Mouse (Mus musculus): ENCODE data around the gene Ppp2r3c. TPM values are rescaled to one million over a fixed set of nuclear protein-coding genes. Genes with fewer than 3 reads are reported as not detected.
"Not testable (repeated sequence)": the region's sequence is repeated elsewhere in the genome, so short reads cannot be mapped to it uniquely, and the experiment has no call there.

The Ppp2r3c gene
- total RNA-seq, 1 experiment: 11.7 TPM

DNA sequence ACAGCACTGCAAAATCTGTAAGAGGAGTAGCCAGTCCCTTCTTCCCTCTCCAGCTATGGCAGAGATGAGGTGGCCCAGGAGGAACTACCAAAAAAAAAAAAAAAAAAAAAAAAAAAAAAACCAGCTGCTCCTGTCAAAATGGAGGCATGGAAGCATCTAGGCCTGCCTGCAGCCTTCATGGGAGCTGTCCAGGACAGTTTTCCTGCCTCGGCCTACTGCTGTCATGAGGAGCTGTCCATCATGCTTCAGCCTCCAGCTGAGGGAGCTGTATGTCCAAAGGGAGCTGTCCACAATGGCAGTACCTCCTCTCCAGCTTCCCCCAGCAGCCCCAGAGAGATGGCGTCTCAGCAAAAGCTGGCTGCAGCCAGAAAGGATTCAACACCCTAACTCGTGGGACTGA is 30.6 kb downstream of the Ppp2r3c start:
- Histone ChIP-seq H3K27ac (ENCODE audit: insufficient read depth, low read depth, low read length, poor library complexity, severe bottlenecking) (no peak overlapping the region), H3K9me3 (ENCODE audit: control insufficient read depth, insufficient read depth, low read depth, low read length) (no peaks in the 10 kb centered on the region), H3K9ac (ENCODE audit: insufficient read depth, low read depth, low read length, poor library complexity, severe bottlenecking) (no peak overlapping the region), H3K4me3 (ENCODE audit: insufficient read depth in 1 of 2, low read depth in 1 of 2, low read length in 2 of 2, poor library complexity in 1 of 2, severe bottlenecking in 1 of 2) (no peak overlapping the region), H3K36me3 (ENCODE audit: control insufficient read depth, insufficient read depth, low read length, poor library complexity, severe bottlenecking) (no peaks in the 10 kb centered on the region), H3K4me1 (ENCODE audit: control insufficient read depth in 2 of 2, insufficient read depth in 2 of 2, low read length in 2 of 2, poor library complexity in 1 of 2) (no peaks in the 10 kb centered on the region)
- peak; percentile 54 for DNase-seq (ENCODE audit: low read depth, low spot score)
- in situ Hi-C loops (cut with MboI; ENCODE audit: low sequenced_read_pairs in 2 of 2, unreplicated experiment in 2 of 2): no loop called here
- no peak for TF ChIP-seq ZC3H11A (IDR thresholded peaks at IDR 0.05; ENCODE audit: borderline replicate concordance, low read depth, low read length)
- TF ChIP-seq ZNF384 (IDR thresholded peaks at IDR 0.05; ENCODE audit: low read depth, low read length): peak; percentile 97
- TF ChIP-seq HCFC1 (IDR thresholded peaks at IDR 0.05; ENCODE audit: borderline replicate concordance, insufficient read depth, low read length): peak; percentile 44; the same call in 1 of the 2 replicates
- no peak for TF ChIP-seq MAFK (IDR thresholded peaks at IDR 0.05; ENCODE audit: insufficient read depth, low read depth, low read length)
- no peak for TF ChIP-seq CHD2 (IDR thresholded peaks at IDR 0.05; ENCODE audit: low read depth, low read length)

DNA sequence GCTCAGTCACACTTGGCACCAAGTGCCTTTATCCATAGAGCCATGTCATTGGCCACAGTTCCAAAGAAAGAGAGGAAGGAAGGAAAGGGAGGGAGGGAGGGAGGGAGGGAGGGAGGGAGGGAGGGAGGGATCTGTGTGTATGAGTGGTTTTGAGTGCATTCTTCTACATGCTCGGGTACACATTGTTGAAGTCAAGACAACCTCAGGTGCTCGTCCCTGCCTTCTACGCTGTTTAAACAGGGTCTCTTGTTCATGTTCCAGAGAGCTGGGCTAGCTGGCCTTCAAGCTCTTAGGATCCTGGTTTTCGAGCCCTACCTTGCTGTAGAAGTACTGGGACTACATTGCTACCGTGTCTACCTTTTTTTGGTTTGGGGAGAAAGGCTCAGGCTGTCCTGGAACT is 39.4 kb downstream of the Ppp2r3c start:
- H3K4me1 ChIP-seq (ENCODE audit: control insufficient read depth in 2 of 2, insufficient read depth in 2 of 2, low read length in 2 of 2, poor library complexity in 1 of 2); DNase-seq (ENCODE audit: low read depth, low spot score); H3K4me3 ChIP-seq (ENCODE audit: insufficient read depth in 1 of 2, low read depth in 1 of 2, low read length in 2 of 2, poor library complexity in 1 of 2, severe bottlenecking in 1 of 2); H3K9ac ChIP-seq (ENCODE audit: insufficient read depth, low read depth, low read length, poor library complexity, severe bottlenecking); H3K36me3 ChIP-seq (ENCODE audit: control insufficient read depth, insufficient read depth, low read length, poor library complexity, severe bottlenecking); H3K27ac ChIP-seq (ENCODE audit: insufficient read depth, low read depth, low read length, poor library complexity, severe bottlenecking); in situ Hi-C loops (cut with MboI; ENCODE audit: low sequenced_read_pairs in 2 of 2, unreplicated experiment in 2 of 2); H3K9me3 ChIP-seq (ENCODE audit: control insufficient read depth, insufficient read depth, low read depth, low read length): not testable (repeated sequence)

GRCm38 (mm10) chr12:55261950-55262349 is 40.8 kb downstream of the Ppp2r3c start:
- H3K27ac ChIP-seq (ENCODE audit: insufficient read depth, low read depth, low read length, poor library complexity, severe bottlenecking); in situ Hi-C loops (cut with MboI; ENCODE audit: low sequenced_read_pairs in 2 of 2, unreplicated experiment in 2 of 2); H3K9me3 ChIP-seq (ENCODE audit: control insufficient read depth, insufficient read depth, low read depth, low read length); H3K9ac ChIP-seq (ENCODE audit: insufficient read depth, low read depth, low read length, poor library complexity, severe bottlenecking); H3K36me3 ChIP-seq (ENCODE audit: control insufficient read depth, insufficient read depth, low read length, poor library complexity, severe bottlenecking); DNase-seq (ENCODE audit: low read depth, low spot score); H3K4me1 ChIP-seq (ENCODE audit: control insufficient read depth in 2 of 2, insufficient read depth in 2 of 2, low read length in 2 of 2, poor library complexity in 1 of 2); H3K4me3 ChIP-seq (ENCODE audit: insufficient read depth in 1 of 2, low read depth in 1 of 2, low read length in 2 of 2, poor library complexity in 1 of 2, severe bottlenecking in 1 of 2): not testable (repeated sequence)

DNA sequence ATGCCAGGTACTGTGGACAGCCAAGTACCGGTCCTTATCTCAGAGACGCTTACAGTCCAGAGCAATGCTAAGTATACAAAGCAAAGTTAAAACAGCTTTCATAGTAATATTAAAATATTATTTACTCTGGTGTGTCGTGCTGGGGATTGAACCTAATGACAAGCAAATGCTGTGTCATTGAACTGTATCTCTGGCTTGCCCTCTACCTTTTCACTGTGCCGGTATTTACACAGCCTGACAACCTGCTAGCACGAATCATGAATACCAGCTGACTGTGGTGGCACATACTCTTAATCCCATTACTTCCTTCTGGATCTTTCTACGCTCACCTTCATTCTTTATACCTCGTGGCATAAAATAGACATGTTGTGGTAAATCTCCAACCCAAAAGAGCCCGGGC is 60.6 kb downstream of the Ppp2r3c start:
- H3K9me3 ChIP-seq (ENCODE audit: control insufficient read depth, insufficient read depth, low read depth, low read length); H3K9ac ChIP-seq (ENCODE audit: insufficient read depth, low read depth, low read length, poor library complexity, severe bottlenecking); H3K4me3 ChIP-seq (ENCODE audit: insufficient read depth in 1 of 2, low read depth in 1 of 2, low read length in 2 of 2, poor library complexity in 1 of 2, severe bottlenecking in 1 of 2); DNase-seq (ENCODE audit: low read depth, low spot score); H3K27ac ChIP-seq (ENCODE audit: insufficient read depth, low read depth, low read length, poor library complexity, severe bottlenecking); in situ Hi-C loops (cut with MboI; ENCODE audit: low sequenced_read_pairs in 2 of 2, unreplicated experiment in 2 of 2); H3K4me1 ChIP-seq (ENCODE audit: control insufficient read depth in 2 of 2, insufficient read depth in 2 of 2, low read length in 2 of 2, poor library complexity in 1 of 2); H3K36me3 ChIP-seq (ENCODE audit: control insufficient read depth, insufficient read depth, low read length, poor library complexity, severe bottlenecking): not testable (repeated sequence)

DNA sequence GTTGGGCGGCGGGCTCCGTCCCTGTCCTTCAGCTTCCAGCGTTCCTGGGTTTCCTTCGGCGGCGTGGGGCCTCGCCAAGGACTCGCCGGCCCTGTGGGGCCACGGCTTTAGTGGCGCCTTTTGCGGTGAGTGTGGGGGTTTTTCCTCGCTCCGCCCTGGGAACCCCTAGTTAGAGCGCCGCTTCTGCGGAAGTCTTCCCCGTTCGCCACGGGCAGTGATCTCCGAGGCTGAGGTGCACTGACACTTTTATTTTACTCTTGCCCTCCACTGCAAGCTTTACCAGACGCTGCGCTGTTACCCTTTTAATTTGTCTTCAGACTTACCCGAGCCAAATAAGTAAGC is 72.3 kb downstream of the Ppp2r3c start:
- H3K27ac ChIP-seq (ENCODE audit: insufficient read depth, low read depth, low read length, poor library complexity, severe bottlenecking); H3K36me3 ChIP-seq (ENCODE audit: control insufficient read depth, insufficient read depth, low read length, poor library complexity, severe bottlenecking); in situ Hi-C loops (cut with MboI; ENCODE audit: low sequenced_read_pairs in 2 of 2, unreplicated experiment in 2 of 2); H3K4me1 ChIP-seq (ENCODE audit: control insufficient read depth in 2 of 2, insufficient read depth in 2 of 2, low read length in 2 of 2, poor library complexity in 1 of 2); DNase-seq (ENCODE audit: low read depth, low spot score); H3K9me3 ChIP-seq (ENCODE audit: control insufficient read depth, insufficient read depth, low read depth, low read length): not testable (repeated sequence)
- peak overlapping the region; percentile 67; the same call in 1 of the 2 replicates for H3K9ac ChIP-seq (ENCODE audit: insufficient read depth, low read depth, low read length, poor library complexity, severe bottlenecking)
- peak overlapping the region; percentile 62 to 65 for H3K4me3 ChIP-seq (ENCODE audit: insufficient read depth in 1 of 2, low read depth in 1 of 2, low read length in 2 of 2, poor library complexity in 1 of 2, severe bottlenecking in 1 of 2)

DNA sequence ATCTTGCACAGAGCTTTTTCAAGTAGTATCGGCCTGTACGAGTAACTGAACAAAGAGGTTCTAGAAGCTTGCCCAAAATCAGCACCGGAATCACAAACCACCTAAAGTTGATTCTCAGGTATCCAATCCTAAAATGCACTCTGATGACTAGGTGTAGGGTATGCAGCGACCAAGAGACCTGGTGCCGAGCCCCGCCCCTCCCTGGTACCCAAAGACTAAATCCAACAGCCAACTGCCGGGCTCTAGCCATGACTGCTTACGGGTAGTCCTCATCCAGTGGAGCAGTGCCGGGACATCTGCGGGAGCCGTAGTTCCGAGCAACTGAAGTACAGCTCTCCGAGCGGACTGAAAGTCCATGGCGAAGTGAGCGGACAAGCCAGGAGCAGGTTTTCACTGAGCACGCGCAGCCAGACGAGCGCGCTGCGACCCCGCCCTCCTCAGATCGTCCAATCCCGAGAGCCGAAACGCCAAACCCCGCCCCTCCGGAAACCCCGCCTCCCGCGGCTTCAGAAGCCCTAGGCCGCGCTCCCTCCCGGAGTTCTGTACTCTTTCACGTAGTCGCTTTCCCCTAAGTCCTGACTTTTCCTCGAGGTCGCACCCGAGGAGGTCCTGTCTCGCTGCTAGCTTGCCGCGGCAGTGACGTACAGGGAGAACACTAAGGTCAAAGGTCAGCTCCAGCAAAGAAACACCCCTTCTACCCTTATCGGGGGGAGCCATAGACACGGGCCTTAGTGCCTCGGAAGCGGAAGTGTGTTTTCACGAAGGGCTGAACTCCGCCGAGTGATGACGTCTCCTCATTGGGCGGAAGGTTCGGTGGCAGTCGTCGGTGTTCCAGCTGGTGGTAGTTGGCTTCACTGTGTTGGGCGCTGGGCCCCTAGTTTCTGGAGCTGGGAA is 72.9 kb downstream of the Ppp2r3c start, which contains the start of gene Srp54c:
Gene Srp54c, plus strand, starts transcription at position 543 of the 894 bp plus-strand sequence.
- peak within 1 kb of the TSS; percentile 62 to 65 for H3K4me3 ChIP-seq (ENCODE audit: insufficient read depth in 1 of 2, low read depth in 1 of 2, low read length in 2 of 2, poor library complexity in 1 of 2, severe bottlenecking in 1 of 2)
- in situ Hi-C loops (cut with MboI; ENCODE audit: low sequenced_read_pairs in 2 of 2, unreplicated experiment in 2 of 2); DNase-seq (ENCODE audit: low read depth, low spot score): not testable (repeated sequence)

More for the DNA sequence above, 72.9 kb downstream of the Ppp2r3c start, which contains the start of gene Srp54c:
- not testable (repeated sequence) for H3K4me1 ChIP-seq (ENCODE audit: control insufficient read depth in 2 of 2, insufficient read depth in 2 of 2, low read length in 2 of 2, poor library complexity in 1 of 2); H3K27ac ChIP-seq (ENCODE audit: insufficient read depth, low read depth, low read length, poor library complexity, severe bottlenecking); H3K9me3 ChIP-seq (ENCODE audit: control insufficient read depth, insufficient read depth, low read depth, low read length); H3K36me3 ChIP-seq (ENCODE audit: control insufficient read depth, insufficient read depth, low read length, poor library complexity, severe bottlenecking)
- H3K9ac ChIP-seq (ENCODE audit: insufficient read depth, low read depth, low read length, poor library complexity, severe bottlenecking): peak within 1 kb of the TSS; percentile 67; the same call in 1 of the 2 replicates
